Mouse (Mus musculus) megakaryocyte-erythroid progenitor cell, adult 5-6 weeks (primary cell): Measurements from ENCODE around the gene Ttc30a1. TPM values are rescaled to one million over a fixed set of nuclear protein-coding genes. Genes with fewer than 3 reads are reported as not detected.
"Not testable (repeated sequence)": the region's sequence is repeated elsewhere in the genome, so short reads cannot be mapped to it uniquely, and the experiment has no call there.

ENCODE experiments used
- ATAC-seq: replicated peaks from 2 replicates; pipeline ENCODE4 v1.8.0; 2016; ENCODE audit warnings: mild to moderate bottlenecking, inconsistent platforms; ENCODE audit not compliant: severe bottlenecking, poor library complexity, low FRiP score, low TSS enrichment
- total RNA-seq, 2 experiments: library from RNA; stranded (forward) in 1 of 2; stranded (reverse) in 1 of 2; fragments of 200-1000, 215-1000 nt in 1 of 2; fragments of >200 nt in 1 of 2; fragmentation: Nextera tagmentation in 1 of 2; gene quantifications; 2 replicates each; pipeline ENCODE4 v1.2.3; 2014 to 2017

Ttc30a1 gene
- total RNA-seq, 2 experiments from 2014 or later = 2.0 to 4.4 TPM

- no peak for ATAC-seq
Observed at GRCm38 (mm10) chr2:75987739-75988138, 6.0 kb upstream of the Ttc30a1 start.

DNA sequence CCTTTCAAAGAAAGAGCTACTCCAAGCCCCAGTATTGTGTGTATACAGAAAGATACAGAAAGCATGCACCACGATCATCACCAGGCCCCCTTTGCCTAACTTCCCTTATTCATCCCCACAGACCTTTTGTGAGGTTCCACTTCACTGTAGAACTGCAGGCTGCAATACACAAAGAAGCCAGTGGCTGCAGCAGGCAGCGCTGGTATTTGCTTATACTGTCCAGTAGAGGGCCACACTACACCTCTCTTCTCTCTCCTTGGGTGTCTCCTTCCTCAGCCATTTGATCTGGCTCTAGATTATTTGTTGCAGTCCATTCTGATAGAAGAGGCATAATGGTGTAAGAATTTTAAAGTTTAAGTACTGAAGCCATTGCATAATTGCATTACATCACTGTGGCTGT, 3.4 kb upstream of the Ttc30a1 start:
- ATAC-seq = peak; percentile 91

- ATAC-seq = no peak
Observed at GRCm38 (mm10) chr2:75983847-75984246, 2.1 kb upstream of the Ttc30a1 start.

- no peak for ATAC-seq
Observed at GRCm38 (mm10) chr2:75983091-75983490, 1.3 kb upstream of the Ttc30a1 start.

DNA sequence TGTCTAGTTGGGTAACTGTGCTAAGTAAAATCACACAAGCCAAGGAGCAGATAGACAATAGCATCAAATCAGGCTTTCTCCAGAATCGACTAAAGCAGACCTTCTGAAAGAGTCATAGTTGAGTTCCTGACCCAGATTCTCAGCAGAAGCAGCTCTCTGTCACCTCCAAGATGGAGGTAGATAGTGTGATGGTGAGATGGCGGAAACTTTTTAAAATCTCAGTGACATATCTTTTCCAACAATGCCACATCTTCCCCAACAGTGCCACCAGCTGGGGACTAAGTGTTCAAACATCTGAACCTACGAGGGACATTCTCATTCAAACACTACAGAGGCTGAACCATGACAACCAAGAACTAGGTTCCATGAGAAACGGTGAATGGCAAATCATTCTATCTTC, 859 bp upstream of the Ttc30a1 start:
- ATAC-seq = no peak

- not testable (repeated sequence) for ATAC-seq
Observed at GRCm38 (mm10) chr2:75980933-75981439, 781 bp downstream of the Ttc30a1 start.

GRCm38 (mm10) chr2:75977752-75978368, 3.9 kb downstream of the Ttc30a1 start, which contains the start of gene Ttc30a2:
Gene Ttc30a2, minus strand, starts transcription at chr2:75978170.
- peak; percentile 63 for ATAC-seq

GRCm38 (mm10) chr2:75976070-75976469, 5.7 kb downstream of the Ttc30a1 start:
- ATAC-seq = not testable (repeated sequence)

GRCm38 (mm10) chr2:75974131-75974530, 7.6 kb downstream of the Ttc30a1 start:
- no peak for ATAC-seq

DNA sequence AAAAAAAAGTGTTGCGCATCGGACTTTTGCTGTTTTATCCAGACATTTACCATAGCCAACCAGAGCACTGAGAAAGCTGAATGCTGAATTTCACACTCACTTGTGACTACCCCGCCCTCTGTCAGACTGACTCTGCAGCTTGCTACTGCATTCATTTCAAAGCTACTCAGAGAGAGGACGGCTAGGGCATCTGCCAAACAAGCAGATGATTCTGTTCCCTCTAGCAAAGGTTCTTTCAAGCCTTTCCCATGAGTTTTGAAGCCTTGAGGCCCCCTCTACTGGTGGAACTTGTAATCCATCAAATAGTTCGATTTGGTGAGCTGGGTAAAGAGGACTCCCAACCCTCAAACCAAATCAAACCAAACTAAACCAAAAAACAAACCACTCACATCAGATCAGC, 16.8 kb downstream of the Ttc30a1 start:
- ATAC-seq = peak; percentile 77

- ATAC-seq = peak; percentile 73
Observed at GRCm38 (mm10) chr2:75964512-75964911, 17.3 kb downstream of the Ttc30a1 start.

DNA sequence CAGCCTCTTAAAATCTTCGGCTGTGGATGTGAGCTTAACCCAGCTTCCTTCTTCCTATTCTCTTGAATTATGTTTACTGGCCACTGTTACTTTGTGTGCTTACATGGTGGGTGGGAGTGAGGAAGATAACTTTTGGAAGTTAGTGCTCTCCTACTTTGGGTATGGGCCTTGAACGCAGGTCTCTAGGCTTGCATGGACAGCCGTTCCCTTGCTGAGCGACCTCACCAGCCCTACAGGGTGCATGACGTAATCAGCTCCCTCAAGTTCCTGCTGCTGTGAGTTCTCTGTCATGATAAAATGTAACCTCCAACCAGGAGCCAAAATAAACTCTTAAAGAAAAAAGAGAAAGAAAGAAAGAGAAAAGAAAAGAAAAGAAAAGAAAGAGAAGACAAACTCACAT, 17.7 kb downstream of the Ttc30a1 start:
- ATAC-seq = no peak

GRCm38 (mm10) chr2:75963211-75963840, 18.4 kb downstream of the Ttc30a1 start:
- ATAC-seq = no peak

DNA sequence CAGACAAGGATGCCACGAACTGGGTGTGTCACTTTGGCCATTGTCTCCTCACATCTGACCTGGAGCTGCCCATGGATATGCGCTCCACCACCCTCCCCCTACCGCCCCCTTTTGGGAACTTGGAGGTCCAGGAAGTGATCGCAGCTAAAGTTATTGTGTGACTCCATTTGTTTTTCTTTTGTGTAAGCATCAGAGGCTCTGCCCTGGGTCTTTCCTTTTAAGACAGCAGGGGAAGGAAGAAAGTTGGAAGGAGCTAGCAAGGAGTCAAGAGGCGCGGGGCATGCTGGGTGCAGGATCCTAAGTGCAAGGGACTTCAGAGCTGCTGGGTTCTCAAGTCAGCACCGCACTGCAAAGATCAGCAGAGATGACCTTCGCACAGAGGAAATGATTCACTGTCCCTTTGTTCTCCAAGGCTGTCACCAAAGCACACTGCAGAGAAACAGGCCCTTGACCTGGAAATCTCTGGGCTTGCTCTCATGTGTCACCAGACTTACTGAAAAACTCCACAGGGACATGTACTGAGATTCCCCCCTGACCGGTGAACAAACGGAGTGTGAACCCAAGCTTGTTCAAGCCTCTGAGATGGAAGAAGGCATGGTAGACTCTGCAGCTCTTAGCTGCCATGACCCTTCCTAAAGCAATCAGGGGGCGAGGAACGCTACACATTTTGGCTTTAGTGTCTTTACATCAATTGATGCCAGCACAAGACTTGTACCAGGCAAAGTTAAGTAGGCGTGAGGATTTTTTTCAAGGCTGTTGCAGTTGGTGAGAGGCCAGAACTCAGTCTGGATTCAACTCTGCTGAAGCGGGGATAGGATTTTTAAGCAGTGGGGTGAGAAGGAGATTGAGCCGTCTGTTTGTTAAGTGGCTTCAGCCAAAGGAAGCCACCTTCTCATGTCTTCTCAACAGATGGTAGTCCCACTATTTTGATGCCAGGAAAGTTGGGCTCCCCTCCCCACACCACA, 21.1 kb downstream of the Ttc30a1 start:
- ATAC-seq = no peak

GRCm38 (mm10) chr2:75959850-75960365, 21.9 kb downstream of the Ttc30a1 start:
- ATAC-seq = no peak

GRCm38 (mm10) chr2:75959183-75959849, 22.5 kb downstream of the Ttc30a1 start:
- no peak for ATAC-seq

DNA sequence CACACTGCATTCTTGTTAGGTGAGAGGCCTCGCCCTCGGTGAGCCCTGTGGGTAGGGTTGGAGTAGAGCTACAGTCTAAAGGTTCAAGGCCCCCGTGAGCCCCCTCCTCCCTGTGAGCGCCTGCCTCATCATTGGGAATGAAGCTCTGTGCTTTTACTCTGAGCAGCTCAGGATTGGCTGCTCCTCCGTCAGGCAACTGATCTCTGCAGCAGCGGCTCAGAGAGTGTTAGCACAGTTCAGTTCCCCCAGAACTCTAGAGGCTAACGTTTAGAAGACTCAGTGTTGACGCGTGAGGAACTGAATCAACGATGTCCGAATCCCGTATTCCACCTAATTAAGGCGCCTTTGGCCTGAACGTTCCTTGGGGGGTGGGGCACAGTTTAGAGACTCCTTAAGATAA, 26.1 kb downstream of the Ttc30a1 start:
- ATAC-seq = no peak

GRCm38 (mm10) chr2:75953320-75953719, 28.4 kb downstream of the Ttc30a1 start:
- no peak for ATAC-seq

DNA sequence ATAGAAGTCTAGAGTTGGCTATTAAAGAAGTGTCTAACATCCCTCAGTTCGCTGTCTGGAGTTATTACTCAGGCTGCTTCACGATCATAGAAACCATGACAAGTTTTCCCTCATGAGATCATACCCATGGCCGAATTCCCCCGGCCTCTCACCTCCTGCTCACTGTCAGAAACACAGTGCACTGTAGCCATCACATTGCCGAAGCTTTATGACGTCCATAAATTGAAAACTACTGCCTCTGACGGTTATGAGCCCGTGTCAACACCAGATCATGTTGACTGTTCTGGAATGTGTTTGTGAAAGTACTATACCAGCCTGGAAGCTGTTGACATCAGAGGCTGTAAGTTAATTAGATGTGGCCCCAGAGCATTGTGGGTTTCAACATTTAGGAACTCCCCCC, 31.1 kb downstream of the Ttc30a1 start:
- no peak for ATAC-seq
